Mouse (Mus musculus): ENCODE measurements at regions not wholly inside any gene's neighbourhood (a gene's known extent, or its start where the extent isn't known, plus 50 kb on each side); places are given as distances from the start of the nearest gene placed in this dataset.

DNA sequence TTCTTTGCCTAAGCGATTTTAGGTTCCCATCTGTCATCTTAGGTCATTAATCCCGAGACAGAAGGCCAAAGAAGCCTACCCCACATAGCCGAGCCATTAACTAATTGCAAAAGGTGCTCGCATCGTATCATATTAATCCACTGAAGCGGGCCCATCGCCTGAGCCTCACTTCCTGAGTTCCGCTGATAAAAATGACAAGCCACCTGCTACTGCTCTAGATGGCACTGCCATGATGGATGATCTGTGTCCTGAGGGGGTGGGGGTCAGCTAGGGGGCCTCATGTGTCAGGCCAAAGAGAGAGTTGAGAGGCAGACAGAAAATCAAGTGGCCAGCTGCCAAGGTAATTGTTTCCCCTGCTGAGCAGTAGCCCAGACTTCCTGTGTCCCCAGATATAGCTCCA, 248.7 kb downstream of the H2al1j start:
- TF ChIP-seq CTCF (IDR thresholded peaks at IDR 0.05; ENCODE audit: borderline replicate concordance, extremely low read depth, insufficient read depth, insufficient read length) (no peak), POLR2A (IDR thresholded peaks at IDR 0.05; ENCODE audit: borderline replicate concordance, extremely low read depth, insufficient read depth, insufficient read length, poor library complexity, severe bottlenecking) (no peak)
